Mouse (Mus musculus) E14TG2a.4 (cell line): ENCODE measurements around the gene Ndufaf8.

Experiments
- CTCF ChIP-seq: conservative IDR thresholded peaks from 2 replicates; pipeline ENCODE4 v1.5.1; 2014; ENCODE audit warnings: low read length
- NANOG ChIP-seq: IDR thresholded peaks from 2 replicates; pipeline ENCODE4 v1.6.1; 2014; ENCODE audit warnings: borderline replicate concordance, low read length, mixed read lengths
- POU5F1 ChIP-seq: IDR thresholded peaks from 2 replicates; pipeline ENCODE4 v1.6.1; 2014; ENCODE audit warnings: low read length, borderline replicate concordance

- TF ChIP-seq CTCF (no peak), NANOG (no peak), POU5F1 (no peak)
Observed at GRCm38 (mm10) chr11:120142601-120143051, 43.9 kb downstream of the Ndufaf8 start.
